34 mouse cellular contexts compared by ENCODE assay signal in the genomic region with DNA sequence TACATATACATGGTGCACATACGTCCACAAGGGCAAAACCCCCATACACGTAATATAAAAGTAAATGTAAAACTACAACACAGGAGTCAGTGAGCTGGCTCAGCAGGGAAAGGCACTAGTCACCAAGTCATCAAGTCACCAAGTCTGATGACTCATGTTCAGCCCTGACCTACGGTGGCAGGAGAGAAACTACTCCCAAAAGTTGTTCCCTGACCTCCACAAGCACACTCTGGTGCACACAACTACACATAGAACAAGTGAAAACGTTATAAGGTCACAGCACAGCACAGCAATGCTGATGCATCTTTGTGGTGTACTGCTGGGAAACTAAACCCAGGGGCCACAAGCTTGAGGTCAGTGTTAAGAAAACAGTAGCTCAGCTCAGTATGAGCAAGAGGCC. TPM values are rescaled to one million over a fixed set of nuclear protein-coding genes. Genes with fewer than 3 reads are reported as not detected.
A peak's percentile ranks its signal among the peaks of the same experiment; 100 is the strongest.
DNase-seq lines count a peak whose midpoint lies in the region; ATAC-seq lines count a peak whose summit lies in the region.
"Had no signal": no experiment of that assay in that cellular context is flagged by ENCODE, and none has a peak within 500 bp of the region (broad histone marks: within the 10 kb centered on the region; RNA-seq: fewer than 3 reads in every experiment).

No protein-coding gene starts in this region.

- peak; percentile 76 for DNase-seq in adrenal gland, adult 2 months
- no peak for DNase-seq in adrenal gland, postnatal 25 days
- DNase-seq in adrenal gland, adult 8-10 months = peak; percentile 62
- no peak for DNase-seq in cerebellum, adult 11 months
- DNase-seq in thymus, postnatal 4 days = no peak
- DNase-seq: cerebellum, adult 9-10 months; cerebellum, postnatal 36 days; embryo, embryonic 11 days; gastrocnemius, postnatal 10 days; kidney, adult 9 months; kidney, postnatal 10 days; retina, postnatal 1 day; right cerebral cortex, postnatal 14 days had no signal

- no peaks in the 10 kb centered on the region for H3K27me3 ChIP-seq in forebrain, embryonic 15.5 days
- H3K27me3 ChIP-seq: embryonic facial prominence, embryonic 12.5 days; heart, embryonic 15.5 days; limb, embryonic 12.5 days; midbrain, embryonic 12.5 days; Patski had no signal

- WGBS in forebrain, embryonic 15.5 days = 88% methylated on average over 4 of the region's 4 CpGs

- H3K27ac ChIP-seq in forebrain, embryonic 15.5 days (replicated peaks) = no peak overlapping the region
- H3K27ac ChIP-seq: embryonic facial prominence, embryonic 12.5 days; heart, embryonic 15.5 days; hindbrain, embryonic 14.5 days; left cerebral cortex, adult 2 months; limb, embryonic 12.5 days; midbrain, embryonic 12.5 days had no signal

- no peaks in the 10 kb centered on the region for H3K4me1 ChIP-seq in forebrain, embryonic 15.5 days
- H3K4me1 ChIP-seq: embryonic facial prominence, embryonic 12.5 days; heart, embryonic 15.5 days; limb, embryonic 12.5 days had no signal

- H3K9me3 ChIP-seq in forebrain, embryonic 15.5 days = no peaks in the 10 kb centered on the region
- H3K9me3 ChIP-seq: embryonic facial prominence, embryonic 12.5 days; heart, embryonic 15.5 days; limb, embryonic 12.5 days; midbrain, embryonic 12.5 days had no signal

- H3K4me3 ChIP-seq in forebrain, embryonic 15.5 days = no peak overlapping the region
- H3K4me3 ChIP-seq: embryonic facial prominence, embryonic 12.5 days; heart, embryonic 15.5 days; left cerebral cortex, adult 2 months; limb, embryonic 12.5 days; midbrain, embryonic 12.5 days had no signal

- no peak overlapping the region for H3K4me2 ChIP-seq in forebrain, embryonic 15.5 days (replicated peaks)
- H3K4me2 ChIP-seq: embryonic facial prominence, embryonic 12.5 days; heart, embryonic 15.5 days; hindbrain, embryonic 14.5 days; limb, embryonic 12.5 days; midbrain, embryonic 12.5 days had no signal

- H3K9ac ChIP-seq in forebrain, embryonic 15.5 days (replicated peaks) = no peak overlapping the region
- H3K9ac ChIP-seq: embryonic facial prominence, embryonic 12.5 days; heart, embryonic 15.5 days; hindbrain, embryonic 14.5 days; limb, embryonic 12.5 days; midbrain, embryonic 12.5 days had no signal

- peaks cover 3% of the 10 kb centered on the region for H3K36me3 ChIP-seq in forebrain, embryonic 15.5 days
- H3K36me3 ChIP-seq: embryonic facial prominence, embryonic 12.5 days; heart, embryonic 15.5 days; limb, embryonic 12.5 days; midbrain, embryonic 12.5 days had no signal

- ATAC-seq in common myeloid progenitor, adult 5-6 weeks (replicated peaks; ENCODE audit: low read depth, poor library complexity, severe bottlenecking) = 0 out of 2 replicates have a peak, but pooled peaks have one; percentile 30
- ATAC-seq in megakaryocyte progenitor cell, adult 5-6 weeks (replicated peaks; ENCODE audit: poor library complexity) = 0 out of 2 replicates have a peak, but pooled peaks have one; percentile 14
- ATAC-seq in forebrain, embryonic 15.5 days (replicated peaks) = no peak
- ATAC-seq: forebrain, embryonic 16.5 days; intestine, postnatal 0 days; Patski had no signal

RNA-seq across cellular contexts. Expression of a gene that starts 49.9 kb away (rescaled TPM):
- total RNA-seq in adrenal gland, adult 2 months (2021) = 10 to 100 TPM; 15.6 to 20.7 TPM
- 1.4 and 2.0 TPM in 2 replicates for polyA plus RNA-seq in adrenal gland, adult 2 months (2012; rRNA removed)
- 15.0 and 15.2 TPM in 2 replicates for total RNA-seq in adrenal gland, postnatal 25 days (2021)
- 10 to 100 TPM; 18.7 to 22.3 (median 19.9) TPM for total RNA-seq in adrenal gland, adult 8-10 months (2022)
- 4.5 and 5.8 TPM in 2 replicates for total RNA-seq in common myeloid progenitor, adult 5-6 weeks (2017)
- total RNA-seq in megakaryocyte progenitor cell, adult 5-6 weeks (2015) = 12.3 and 13.5 TPM in 2 replicates
- 4.6 and 5.3 TPM in 2 replicates for total RNA-seq in megakaryocyte progenitor cell, adult 5-6 weeks (2017)
- 3.7 and 3.8 TPM in 2 replicates for polyA plus RNA-seq in forebrain, embryonic 15.5 days (2015; fragmentation: Nextera tagmentation; extraction: Ambion mirVana)

RNA-seq across cellular contexts. Expression of a gene that starts 55.0 kb away (rescaled TPM):
- total RNA-seq in adrenal gland, adult 2 months (2021) = not detected
- not detected in 2 replicates for polyA plus RNA-seq in adrenal gland, adult 2 months (2012; rRNA removed)
- not detected in 2 replicates for total RNA-seq in adrenal gland, postnatal 25 days (2021)
- not detected for total RNA-seq in adrenal gland, adult 8-10 months (2022)
- not detected in 2 replicates for total RNA-seq in common myeloid progenitor, adult 5-6 weeks (2017)
- not detected in 2 replicates for total RNA-seq in megakaryocyte progenitor cell, adult 5-6 weeks (2015)
- total RNA-seq in megakaryocyte progenitor cell, adult 5-6 weeks (2017) = not detected in 2 replicates
- polyA plus RNA-seq in forebrain, embryonic 15.5 days (2015; fragmentation: Nextera tagmentation; extraction: Ambion mirVana) = not detected in 2 replicates
- total RNA-seq: gastrocnemius, postnatal 10 days; heart, postnatal 25 days; left cerebral cortex, adult 2 months; left cerebral cortex, postnatal 25 days; liver, adult 2 months; MEL had no signal
- polyA plus RNA-seq: embryonic facial prominence, embryonic 12.5 days; forebrain, embryonic 16.5 days; gonadal fat pad, adult 2 months; limb, embryonic 12.5 days; liver, adult 2 months; lung, embryonic 16.5 days; midbrain, embryonic 12.5 days; neural tube, embryonic 14.5 days; Patski; testis, adult 2 months; thymus, postnatal 0 days had no signal

Comparison
In these comparisons a context has a peak if more than half of its experiments do, and no peak if none do; other contexts are left out.
1. DNase-seq: peak in adrenal gland, adult 2 months (single experiment) and adrenal gland, adult 8-10 months (single experiment); none in adrenal gland, postnatal 25 days (single experiment), cerebellum, adult 11 months (single experiment) and thymus, postnatal 4 days (single experiment).